Mouse (Mus musculus) C2C12 (cell line): ENCODE data around the gene Baz2b.

ENCODE experiments used
- CTCF ChIP-seq: IDR thresholded peaks from one replicate; pipeline ENCODE4 v1.5.1; 2011; ENCODE audit not compliant: control insufficient read depth, insufficient read depth, insufficient read length
- MYOG ChIP-seq: IDR thresholded peaks from one replicate; pipeline ENCODE4 v1.6.1; 2011; ENCODE audit not compliant: control insufficient read depth, insufficient read length; ENCODE audit errors: extremely low read depth
- USF1 ChIP-seq: IDR thresholded peaks from one replicate; pipeline ENCODE4 v1.6.1; 2011; ENCODE audit warnings: low read depth, mild to moderate bottlenecking, control low read depth, moderate library complexity

DNA sequence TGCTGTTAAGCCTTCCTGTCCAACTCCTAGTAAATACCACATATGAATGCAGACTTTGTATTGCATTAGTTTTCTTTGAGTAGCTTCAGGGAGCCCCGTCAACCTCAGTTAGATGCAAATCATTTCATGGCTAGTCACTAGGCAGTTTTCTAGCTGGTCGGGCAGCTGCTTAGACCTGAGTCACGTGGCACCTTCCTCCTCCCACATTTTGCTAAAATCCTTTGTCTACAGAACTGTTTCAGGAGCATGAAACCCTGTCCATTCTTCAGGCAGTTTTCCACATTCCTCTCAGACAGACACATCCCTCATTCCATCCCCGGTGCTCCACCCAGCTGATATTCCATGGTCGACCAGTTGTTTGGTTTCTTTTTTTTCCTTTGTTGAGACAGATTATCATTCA lies 246.6 kb downstream of the Baz2b start:
- TF ChIP-seq USF1 (peak; percentile 49), CTCF (no peak), MYOG (no peak)
